Mouse (Mus musculus): Measurements from ENCODE around the gene Mcrs1.

GRCm38 (mm10) chr15:99295484-99295981 lies 43.8 kb upstream of the Mcrs1 start, which contains the start of gene Fam186b:
- TF ChIP-seq CTCF (IDR thresholded peaks at IDR 0.05; ENCODE audit: control insufficient read depth, insufficient read depth, insufficient replicate concordance, low read depth, low read length): no peak
- TF ChIP-seq POLR2A (IDR thresholded peaks at IDR 0.05; ENCODE audit: control insufficient read depth, low read depth, low read length): no peak
